In genomic region chr8:111742261-111743037, GRCm38 (mm10) we compare ENCODE assay signal across 8 mouse cellular contexts. TPM values are rescaled to one million over a fixed set of nuclear protein-coding genes. Genes with fewer than 3 reads are reported as not detected.
A peak's percentile ranks its signal among the peaks of the same experiment; 100 is the strongest.
DNase-seq lines count a peak whose midpoint lies in the region; ATAC-seq and TF ChIP-seq lines count a peak whose summit lies in the region.

No protein-coding gene starts in this region.

- H3K27ac ChIP-seq in hindbrain, embryonic 13.5 days: peak overlapping the region; percentile 91
- H3K27ac ChIP-seq in limb, embryonic 12.5 days: peak overlapping the region; percentile 82
- no peak overlapping the region for H3K27ac ChIP-seq in olfactory bulb, adult 2 months (ENCODE audit: insufficient read depth, low read depth, low read length)

- H3K9me3 ChIP-seq in hindbrain, embryonic 13.5 days: no peaks in the 10 kb centered on the region
- H3K9me3 ChIP-seq in limb, embryonic 12.5 days: no peaks in the 10 kb centered on the region

- H3K9ac ChIP-seq in hindbrain, embryonic 13.5 days: peak overlapping the region; percentile 98
- H3K9ac ChIP-seq in limb, embryonic 12.5 days (replicated peaks): peak overlapping the region; percentile 93

- TF ChIP-seq POLR2A in olfactory bulb, adult 2 months (IDR thresholded peaks at IDR 0.05; ENCODE audit: insufficient read depth, low read depth, low read length): no peak

- DNase-seq in right cerebral cortex, adult 18-20 months: peak; percentile 57
- DNase-seq in right cerebral cortex, postnatal 36 days (ENCODE audit: low spot score in 2 of 2): no peak
- peak; percentile 76 to 78 for DNase-seq in cerebellum, postnatal 25 days
- DNase-seq in spleen, adult 12 weeks (ENCODE audit: low spot score): no peak
- no peak for DNase-seq in urinary bladder, adult 18-20 months (ENCODE audit: low spot score in 2 of 2)

- no peaks in the 10 kb centered on the region for H3K36me3 ChIP-seq in hindbrain, embryonic 13.5 days
- H3K36me3 ChIP-seq in limb, embryonic 12.5 days: 0 out of 2 replicates have a peak, but pooled peaks cover 5% of the 10 kb centered on the region

- peak overlapping the region; percentile 88 for H3K4me2 ChIP-seq in hindbrain, embryonic 13.5 days
- H3K4me2 ChIP-seq in limb, embryonic 12.5 days: peak overlapping the region; percentile 77

- H3K27me3 ChIP-seq in hindbrain, embryonic 13.5 days: no peaks in the 10 kb centered on the region
- H3K27me3 ChIP-seq in limb, embryonic 12.5 days: no peaks in the 10 kb centered on the region

- TF ChIP-seq CTCF in olfactory bulb, adult 2 months (IDR thresholded peaks at IDR 0.05; ENCODE audit: insufficient read depth, low read depth, low read length): no peak

- WGBS in hindbrain, embryonic 13.5 days: 20% methylated on average over 11 of the region's 11 CpGs
- 38% methylated on average over 11 of the region's 11 CpGs for WGBS in limb, embryonic 12.5 days
- WGBS in olfactory bulb, adult 2 months: 5% methylated on average over 11 of the region's 11 CpGs

- ATAC-seq in hindbrain, embryonic 13.5 days (ENCODE audit: low FRiP score): 0 out of 2 replicates have a peak, but pooled peaks have one; percentile 8
- no peak for ATAC-seq in limb, embryonic 12.5 days (ENCODE audit: insufficient number of reproducible peaks, insufficient read depth, low FRiP score, low TSS enrichment, low read depth)

- peaks cover 80% of the 10 kb centered on the region for H3K4me1 ChIP-seq in hindbrain, embryonic 13.5 days (replicated peaks)
- H3K4me1 ChIP-seq in limb, embryonic 12.5 days (replicated peaks): peaks cover 65% of the 10 kb centered on the region
- peaks cover 54% of the 10 kb centered on the region for H3K4me1 ChIP-seq in olfactory bulb, adult 2 months (ENCODE audit: control insufficient read depth, insufficient read depth, low read length)

- peak overlapping the region; percentile 94 for H3K4me3 ChIP-seq in hindbrain, embryonic 13.5 days
- peak overlapping the region; percentile 96 for H3K4me3 ChIP-seq in limb, embryonic 12.5 days (replicated peaks)
- peak overlapping the region; percentile 59 for H3K4me3 ChIP-seq in olfactory bulb, adult 2 months (ENCODE audit: insufficient read depth, low read depth, low read length)

RNA-seq across cellular contexts. Expression of gene Bcar1, which starts 1.2 kb away (rescaled TPM):
- 55.4 and 55.6 TPM in 2 replicates for polyA plus RNA-seq in hindbrain, embryonic 13.5 days (2015; fragmentation: Nextera tagmentation; extraction: Ambion mirVana)
- 39.5 and 39.7 TPM in 2 replicates for polyA plus RNA-seq in limb, embryonic 12.5 days (2016; fragmentation: Nextera tagmentation; extraction: Ambion mirVana)
- not detected in 2 replicates for polyA plus RNA-seq in olfactory bulb, adult 2 months (2012; ENCODE audit: insufficient read depth, insufficient read length, low replicate concordance, missing spikeins)

RNA-seq across cellular contexts. Expression of gene Ctrb1, which starts 51.6 kb away (rescaled TPM):
- 3.1 TPM in 1 of 2 replicates, not detected in the other for polyA plus RNA-seq in hindbrain, embryonic 13.5 days (2015; fragmentation: Nextera tagmentation; extraction: Ambion mirVana)
- polyA plus RNA-seq in limb, embryonic 12.5 days (2016; fragmentation: Nextera tagmentation; extraction: Ambion mirVana): not detected in 2 replicates
- polyA plus RNA-seq in olfactory bulb, adult 2 months (2012; ENCODE audit: insufficient read depth, insufficient read length, low replicate concordance, missing spikeins): not detected in 2 replicates

Comparison
In these comparisons a context has a peak if more than half of its experiments do, and no peak if none do; other contexts are left out.
1. DNase-seq: peak in right cerebral cortex, adult 18-20 months (single experiment) and cerebellum, postnatal 25 days (2 of 2); none in right cerebral cortex, postnatal 36 days (0 of 2), spleen, adult 12 weeks (single experiment) and urinary bladder, adult 18-20 months (0 of 2).
2. Peak in every context shown above with its lines, with median percentiles within 50 percentile points of each other: H3K4me3 ChIP-seq.